10 mouse cellular contexts compared by ENCODE assay signal in genomic region chr4:149789421-149790194, GRCm38 (mm10). TPM values are rescaled to one million over a fixed set of nuclear protein-coding genes. Genes with fewer than 3 reads are reported as not detected.
DNase-seq lines count a peak whose midpoint lies in the region; ATAC-seq and TF ChIP-seq lines count a peak whose summit lies in the region.
"Had no signal": no experiment of that assay in that cellular context is flagged by ENCODE, and none has a peak within 500 bp of the region (broad histone marks: within the 10 kb centered on the region; RNA-seq: fewer than 3 reads in every experiment).

No protein-coding gene starts in this region.

- no peaks in the 10 kb centered on the region; the same call in 1 of the 2 replicates for H3K27me3 ChIP-seq in heart, embryonic 15.5 days
- no peaks in the 10 kb centered on the region for H3K27me3 ChIP-seq in cerebellum, adult 2 months (ENCODE audit: control insufficient read depth, insufficient read depth, low read length)
- H3K27me3 ChIP-seq: limb, embryonic 13.5 days had no signal

- no peak; the same call in 1 of the 2 replicates for ATAC-seq in heart, embryonic 15.5 days (replicated peaks; ENCODE audit: insufficient number of reproducible peaks, insufficient read depth, low FRiP score, low read depth)

- H3K36me3 ChIP-seq in heart, embryonic 15.5 days = no peaks in the 10 kb centered on the region
- H3K36me3 ChIP-seq: limb, embryonic 13.5 days had no signal

- WGBS in heart, embryonic 15.5 days = 77% methylated on average over 13 of the region's 13 CpGs
- WGBS in lung, adult 2 months = 63% methylated on average over 13 of the region's 13 CpGs
- WGBS in cerebellum, adult 2 months = 60% methylated on average over 13 of the region's 13 CpGs

- peaks cover 18% of the 10 kb centered on the region for H3K4me1 ChIP-seq in heart, embryonic 15.5 days (replicated peaks)
- peaks cover 16% of the 10 kb centered on the region for H3K4me1 ChIP-seq in lung, adult 2 months (ENCODE audit: control insufficient read depth, insufficient read depth, low read length)
- H3K4me1 ChIP-seq in cerebellum, adult 2 months (ENCODE audit: control insufficient read depth, insufficient read depth, low read length) = no peaks in the 10 kb centered on the region

- peak overlapping the region; percentile 14; the same call in 1 of the 2 replicates for H3K9ac ChIP-seq in heart, embryonic 15.5 days
- H3K9ac ChIP-seq: limb, embryonic 13.5 days had no signal

- no peak for TF ChIP-seq POLR2A in lung, adult 2 months (IDR thresholded peaks at IDR 0.05; ENCODE audit: borderline replicate concordance, extremely low read depth, low read depth, low read length)
- no peak for TF ChIP-seq POLR2A in cerebellum, adult 2 months (IDR thresholded peaks at IDR 0.05; ENCODE audit: borderline replicate concordance, insufficient read depth, low read length)

- no peak overlapping the region for H3K4me3 ChIP-seq in heart, embryonic 15.5 days
- no peak overlapping the region for H3K4me3 ChIP-seq in lung, adult 2 months (replicated peaks; ENCODE audit: extremely low read depth, low read depth, low read length)
- H3K4me3 ChIP-seq in cerebellum, adult 2 months (replicated peaks; ENCODE audit: insufficient read depth, low read depth, low read length) = no peak overlapping the region
- H3K4me3 ChIP-seq: limb, embryonic 13.5 days had no signal

- no peaks in the 10 kb centered on the region for H3K9me3 ChIP-seq in heart, embryonic 15.5 days (replicated peaks)
- H3K9me3 ChIP-seq: limb, embryonic 13.5 days had no signal

- no peak for DNase-seq in heart, postnatal 36 days
- peak; percentile 65 for DNase-seq in 416B (ENCODE audit: low read depth)
- peak; percentile 46 to 68 for DNase-seq in gastrocnemius, adult 8-10 months (ENCODE audit: low spot score in 2 of 2)
- peak; percentile 53 for DNase-seq in lung, adult 2 months
- DNase-seq in right cerebral cortex, adult 18-20 months = no peak
- DNase-seq in thymus, postnatal 4 days = no peak
- DNase-seq in cerebellum, adult 2 months = no peak
- DNase-seq: cerebellum, adult 11 months had no signal

- H3K4me2 ChIP-seq in heart, embryonic 15.5 days = no peak overlapping the region
- H3K4me2 ChIP-seq: limb, embryonic 13.5 days had no signal

- H3K27ac ChIP-seq in heart, embryonic 15.5 days = no peak overlapping the region
- no peak overlapping the region for H3K27ac ChIP-seq in cerebellum, adult 2 months (ENCODE audit: insufficient read depth, low read length)
- H3K27ac ChIP-seq: limb, embryonic 13.5 days had no signal

- intact Hi-C loops in heart, postnatal 36 days (cut with DNase I) = no loop called here

- TF ChIP-seq CTCF in lung, adult 2 months (IDR thresholded peaks at IDR 0.05; ENCODE audit: insufficient read depth, low read length) = no peak
- no peak for TF ChIP-seq CTCF in cerebellum, adult 2 months (IDR thresholded peaks at IDR 0.05; ENCODE audit: borderline replicate concordance, insufficient read depth, low read depth, low read length)

RNA-seq across cellular contexts. Expression of gene Slc25a33, which starts 15.5 kb away (rescaled TPM):
- polyA plus RNA-seq in heart, embryonic 15.5 days (2015; fragmentation: Nextera tagmentation; extraction: Ambion mirVana) = 5.1 and 6.0 TPM in 2 replicates
- 10 to 100 TPM; 27.0 to 45.2 TPM for total RNA-seq in heart, postnatal 36 days (2021)
- 10 to 100 TPM in 3 of 4 experiments, 1 to 10 TPM in 1; 7.7 to 14.5 (median 13.0) TPM for total RNA-seq in gastrocnemius, adult 8-10 months (2022)
- 9.5 and 12.7 TPM in 2 replicates for polyA plus RNA-seq in lung, adult 2 months (2012; rRNA removed)
- 73.4 and 77.0 TPM in 2 replicates for polyA plus RNA-seq in cerebellum, adult 2 months (2012; rRNA removed)

RNA-seq across cellular contexts. Expression of gene Tmem201, which starts 51.8 kb away (rescaled TPM):
- 42.5 and 46.6 TPM in 2 replicates for polyA plus RNA-seq in heart, embryonic 15.5 days (2015; fragmentation: Nextera tagmentation; extraction: Ambion mirVana)
- total RNA-seq in heart, postnatal 36 days (2021) = 10 to 100 TPM; 87.7 to 90.5 TPM
- total RNA-seq in gastrocnemius, adult 8-10 months (2022) = 10 to 100 TPM; 41.7 to 44.1 (median 42.9) TPM
- polyA plus RNA-seq in lung, adult 2 months (2012; rRNA removed) = 34.0 TPM in 2 replicates
- 146 and 171 TPM in 2 replicates for polyA plus RNA-seq in cerebellum, adult 2 months (2012; rRNA removed)

Comparison
In these comparisons a context has a peak if more than half of its experiments do, and no peak if none do; other contexts are left out.
1. DNase-seq: peak in 416B (single experiment), gastrocnemius, adult 8-10 months (2 of 2) and lung, adult 2 months (single experiment); none in heart, postnatal 36 days (0 of 2), right cerebral cortex, adult 18-20 months (single experiment), thymus, postnatal 4 days (single experiment) and cerebellum, adult 2 months (0 of 2).